Mouse (Mus musculus) liver, adult 2 months (tissue): ENCODE measurements around the gene Cfap126. TPM values are rescaled to one million over a fixed set of nuclear protein-coding genes. Genes with fewer than 3 reads are reported as not detected.
"Not testable (repeated sequence)": the region's sequence is repeated elsewhere in the genome, so short reads cannot be mapped to it uniquely, and the experiment has no call there.

Experiments
- DNase-seq: peaks from one replicate; pipeline ENCODE4 v3.0.0-alpha.2; 2011; ENCODE audit warnings: low read depth, low spot score; ENCODE audit errors: extremely low read depth
- H3K27ac ChIP-seq: fragments of 200-500 bp; replicated peaks from 2 replicates; pipeline ENCODE4 v1.5.1; 2012; ENCODE audit warnings: low read depth, mild to moderate bottlenecking, control low read depth, inconsistent platforms, low read length; ENCODE audit not compliant: insufficient read depth
- H3K27me3 ChIP-seq: fragments of 200-500 bp; 2 replicates; pipeline ENCODE4 v1.6.1; 2012; ENCODE audit warnings: mild to moderate bottlenecking, moderate library complexity, low read length, inconsistent platforms; ENCODE audit not compliant: control insufficient read depth, insufficient read depth
- H3K36me3 ChIP-seq: fragments of 200-500 bp; 2 replicates; pipeline ENCODE4 v1.6.1; 2012; ENCODE audit warnings: low read length, inconsistent platforms; ENCODE audit not compliant: control insufficient read depth, insufficient read depth
- H3K4me1 ChIP-seq: fragments of 200-500 bp; 2 replicates; pipeline ENCODE4 v1.6.1; 2011; ENCODE audit warnings: low read length; ENCODE audit not compliant: control insufficient read depth, insufficient read depth
- H3K4me3 ChIP-seq: fragments of 200-500 bp; 2 replicates; pipeline ENCODE4 v1.5.1; 2011; ENCODE audit warnings: low read depth, mild to moderate bottlenecking, control low read depth, low read length, moderate library complexity; ENCODE audit not compliant: insufficient read depth
- H3K79me2 ChIP-seq: fragments of 200-500 bp; 2 replicates; pipeline ENCODE4 v1.6.1; 2012; ENCODE audit warnings: inconsistent platforms, mild to moderate bottlenecking, low read length, moderate library complexity; ENCODE audit not compliant: control insufficient read depth, insufficient read depth
- H3K9ac ChIP-seq: fragments of 200-500 bp; 2 replicates; pipeline ENCODE4 v1.6.1; 2012; ENCODE audit warnings: low read depth, mild to moderate bottlenecking, control low read depth, inconsistent platforms, low read length
- CTCF ChIP-seq: fragments of 200-500 bp; IDR thresholded peaks from 2 replicates; pipeline ENCODE4 v1.5.1; 2011; ENCODE audit warnings: low read depth, low read length, control low read depth
- POLR2A ChIP-seq: fragments of 200-500 bp; IDR thresholded peaks from 2 replicates; pipeline ENCODE4 v1.6.1; 2011; ENCODE audit warnings: low read length, control low read depth; ENCODE audit not compliant: insufficient read depth; ENCODE audit errors: extremely low read depth
- WGBS: fragments of 180-500 bp; shearing (Covaris S2); methylation state at CpG from one replicate; pipeline ENCODE4 v1.1.7; 2018; 5-methylcytosine and 5-hydroxymethylcytosine counted together
- polyA plus RNA-seq: library from polyadenylated mRNA; depleted of rRNA; stranded (reverse); fragments of >200 nt; gene quantifications from 2 replicates; pipeline ENCODE4 v1.2.3, GENCODE M21; 2012
- total RNA-seq: library from RNA; depleted of rRNA; stranded (reverse); fragments of >200 nt; gene quantifications from 2 replicates; pipeline ENCODE4 v1.2.3, GENCODE M21; 2014

Cfap126 gene
- total and polyA plus RNA-seq, 2 experiments = 0.37 to 3.5 TPM

- Histone ChIP-seq H3K27me3 (no peaks in the 10 kb centered on the region), H3K79me2 (no peaks in the 10 kb centered on the region), H3K36me3 (peaks cover 54% of the 10 kb centered on the region), H3K4me3 (no peak overlapping the region), H3K27ac (no peak overlapping the region), H3K9ac (no peak overlapping the region), H3K4me1 (peaks cover 3% of the 10 kb centered on the region; the same call in 1 of the 2 replicates)
- 95% methylated on average over 2 of the region's 2 CpGs for WGBS
- TF ChIP-seq POLR2A = no peak
- DNase-seq = no peak
Observed at GRCm38 (mm10) chr1:171135600-171135999, 21.9 kb downstream of the Cfap126 start.

GRCm38 (mm10) chr1:171137486-171138155 is 23.9 kb downstream of the Cfap126 start:
- H3K9ac ChIP-seq, H3K4me3 ChIP-seq, DNase-seq, H3K4me1 ChIP-seq, H3K27me3 ChIP-seq, H3K27ac ChIP-seq, H3K79me2 ChIP-seq: not testable (repeated sequence)
- 96% methylated on average over 8 of the region's 8 CpGs for whole genome bisulfite sequencing
- H3K36me3 ChIP-seq = peaks cover 63% of the 10 kb centered on the region

GRCm38 (mm10) chr1:171142981-171143380 is 29.3 kb downstream of the Cfap126 start:
- peak; percentile 87 for DNase-seq
- H3K4me1 ChIP-seq, H3K9ac ChIP-seq, H3K79me2 ChIP-seq, H3K27me3 ChIP-seq, H3K4me3 ChIP-seq, H3K27ac ChIP-seq: not testable (repeated sequence)
- WGBS = 23% methylated on average over 11 of the region's 11 CpGs
- H3K36me3 ChIP-seq = peaks cover 38% of the 10 kb centered on the region

- no peaks in the 10 kb centered on the region; the same call in 1 of the 2 replicates for H3K36me3 ChIP-seq
- H3K27me3 ChIP-seq = no peaks in the 10 kb centered on the region
- H3K9ac ChIP-seq = peak within 1 kb of the TSS; percentile 91
- H3K4me3 ChIP-seq = peak within 1 kb of the TSS; percentile 85
- WGBS = under 1% methylated on average over 34 of the region's 34 CpGs
- H3K79me2 ChIP-seq = peaks cover 14% of the 10 kb centered on the region; the same call in 1 of the 2 replicates
- H3K4me1 ChIP-seq = peaks cover 7% of the 10 kb centered on the region
- peak; percentile 79 for DNase-seq
- TF ChIP-seq POLR2A (peak; percentile 90), CTCF (no peak)
- H3K27ac ChIP-seq = peak within 1 kb of the TSS; percentile 92
Observed at GRCm38 (mm10) chr1:171149974-171150760, 36.4 kb downstream of the Cfap126 start, which contains the start of the genes Sdhc and Mpz. Sdhc (minus strand) TSS chr1:171150603. Mpz (plus strand) TSS chr1:171150711.

GRCm38 (mm10) chr1:171150838-171151391 is 37.2 kb downstream of the Cfap126 start:
- peak overlapping the region; percentile 69 for H3K9ac ChIP-seq
- 5% methylated on average over 18 of the region's 18 CpGs for WGBS
- no peaks in the 10 kb centered on the region; the same call in 1 of the 2 replicates for H3K36me3 ChIP-seq
- H3K4me1 ChIP-seq = peaks cover 7% of the 10 kb centered on the region
- peaks cover 14% of the 10 kb centered on the region; the same call in 1 of the 2 replicates for H3K79me2 ChIP-seq
- no peaks in the 10 kb centered on the region for H3K27me3 ChIP-seq
- peak; percentile 39 for DNase-seq
- peak overlapping the region; percentile 40 for H3K4me3 ChIP-seq
- H3K27ac ChIP-seq = peak overlapping the region; percentile 73
- TF ChIP-seq CTCF = no peak
- no peak for TF ChIP-seq POLR2A

- peaks cover 14% of the 10 kb centered on the region; the same call in 1 of the 2 replicates for H3K79me2 ChIP-seq
- TF ChIP-seq POLR2A (no peak), CTCF (no peak)
- no peak overlapping the region for H3K4me3 ChIP-seq
- H3K27me3 ChIP-seq = no peaks in the 10 kb centered on the region
- H3K9ac ChIP-seq = no peak overlapping the region
- DNase-seq = peak; percentile 82
- no peak overlapping the region for H3K27ac ChIP-seq
- 43% methylated on average over 4 of the region's 4 CpGs for WGBS
- no peaks in the 10 kb centered on the region for H3K36me3 ChIP-seq
- peaks cover 7% of the 10 kb centered on the region for H3K4me1 ChIP-seq
Observed at GRCm38 (mm10) chr1:171151966-171152365, 38.2 kb downstream of the Cfap126 start.
